Mouse (Mus musculus): ENCODE data around the gene Kcnd3.
A peak's percentile ranks its signal among the peaks of the same experiment; 100 is the strongest.

Gene Kcnd3

GRCm38 (mm10) chr3:105704031-105705008 lies 252.2 kb downstream of the Kcnd3 start, which contains the start of gene Inka2:
TSS of gene Inka2 (plus strand) at chr3:105704599.
- peak; percentile 87 for DNase-seq

- peak; percentile 91 for DNase-seq
Measured at GRCm38 (mm10) chr3:105705061-105705549, 253.0 kb downstream of the Kcnd3 start.

DNA sequence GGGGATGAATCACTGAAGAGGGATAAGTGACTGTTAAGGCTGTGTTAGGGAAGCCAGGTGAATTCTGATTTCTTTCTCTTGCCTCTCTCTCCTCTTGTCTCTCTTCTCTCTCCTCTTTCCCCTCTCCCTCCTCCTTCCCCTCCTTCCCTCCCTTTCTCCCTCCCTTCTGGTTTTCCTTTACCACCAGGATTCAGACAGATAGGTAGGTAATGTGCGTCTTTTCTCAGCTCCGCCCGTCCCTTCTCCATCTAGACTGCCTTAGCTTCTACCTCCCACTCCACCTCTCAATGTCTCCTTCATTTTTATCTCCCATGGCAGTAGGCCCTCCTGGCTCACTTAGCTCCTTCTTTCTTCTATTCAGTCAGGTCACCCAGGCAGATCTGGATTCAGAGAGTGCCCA lies 253.4 kb downstream of the Kcnd3 start:
- DNase-seq: no peak

DNA sequence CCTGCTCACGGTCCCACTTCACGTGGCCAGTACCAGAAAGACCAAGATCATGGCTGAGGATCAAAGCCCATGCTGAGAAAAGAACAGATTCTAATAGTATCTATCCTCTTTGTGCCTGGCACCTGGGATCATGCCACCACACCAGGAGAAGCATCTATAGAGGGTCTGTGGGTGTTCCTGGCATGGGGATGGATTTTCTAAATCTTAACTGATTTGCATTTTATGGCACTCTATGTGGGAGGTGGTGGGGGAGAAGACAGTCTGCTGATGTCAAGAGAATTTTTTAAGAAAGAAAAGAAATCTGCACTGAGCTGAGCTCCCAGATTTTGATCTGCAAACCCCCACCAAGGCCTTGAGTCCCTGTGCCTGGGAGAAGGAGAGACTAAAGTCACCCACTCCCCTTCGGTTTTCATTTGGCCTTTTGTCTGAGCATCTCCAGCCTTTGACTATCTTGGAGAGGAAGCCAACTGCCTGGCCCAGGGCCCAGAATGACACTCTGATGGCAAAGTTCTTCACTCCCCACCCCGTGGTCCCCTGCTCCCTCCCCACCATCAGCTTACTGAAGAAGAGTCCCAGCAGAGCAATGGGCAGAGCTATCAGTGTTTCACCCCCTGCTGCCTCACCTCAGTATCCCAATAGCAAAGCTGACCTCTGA lies 254.4 kb downstream of the Kcnd3 start:
- DNase-seq: peak; percentile 67

DNA sequence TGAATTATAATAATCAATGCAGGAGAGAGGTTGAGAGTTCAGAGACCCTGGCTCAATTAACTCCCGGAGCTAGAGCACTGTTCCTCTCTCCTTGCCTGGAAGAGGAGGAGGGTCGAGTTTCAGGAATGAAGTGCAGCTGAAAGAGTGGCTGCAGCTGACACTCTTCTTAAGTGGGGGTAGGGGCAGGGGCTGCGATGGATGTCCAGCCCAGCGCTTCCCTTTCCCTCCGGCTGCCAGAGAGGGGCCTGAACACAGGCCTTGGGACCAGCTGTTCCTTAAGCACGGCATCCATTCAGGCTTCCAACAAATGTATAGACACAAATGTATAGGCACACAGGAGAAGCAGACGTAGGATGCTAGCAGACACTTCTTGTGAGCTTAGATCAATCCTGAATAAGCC lies 255.5 kb downstream of the Kcnd3 start:
- no peak for DNase-seq

DNA sequence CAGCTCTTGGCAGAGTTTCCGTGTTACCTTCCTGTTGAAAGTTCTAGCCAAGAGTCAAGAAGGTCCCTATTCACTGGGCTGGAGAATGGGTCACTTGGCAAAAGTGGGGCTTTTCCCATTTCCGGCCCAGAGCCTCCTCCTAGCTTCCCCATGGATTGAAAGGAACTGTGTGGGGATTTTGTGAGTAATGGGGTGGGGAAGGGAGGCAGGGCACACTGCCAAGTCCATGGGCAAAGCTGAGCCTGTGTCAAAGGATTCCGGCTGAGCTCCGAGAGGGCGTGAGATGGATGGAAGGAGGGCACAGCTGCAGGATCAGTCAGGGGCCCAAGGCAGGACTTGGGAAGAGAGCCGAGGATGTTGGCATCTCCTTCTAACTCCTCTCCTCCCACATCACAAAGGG lies 258.1 kb downstream of the Kcnd3 start:
- DNase-seq: peak; percentile 26

GRCm38 (mm10) chr3:105711741-105712140 lies 259.6 kb downstream of the Kcnd3 start:
- no peak for DNase-seq

DNA sequence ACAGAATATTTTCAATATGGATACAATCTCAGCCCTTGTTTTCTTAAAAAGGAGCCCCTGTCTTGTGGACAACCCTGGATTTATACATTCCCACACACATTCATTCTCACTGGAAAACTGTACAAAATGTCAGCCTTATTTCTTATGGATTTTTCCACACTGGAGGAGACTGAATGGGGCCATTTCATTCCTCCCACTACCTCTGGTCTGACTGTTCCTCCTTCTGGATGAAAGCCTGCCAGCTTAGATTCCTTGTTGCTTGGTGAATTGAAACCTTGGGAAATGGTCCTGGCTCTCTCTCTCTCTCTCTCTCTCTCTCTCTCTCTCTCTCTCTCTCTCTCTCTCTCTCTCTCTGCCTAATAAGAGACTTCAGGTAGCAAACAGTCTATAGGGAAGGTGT lies 260.7 kb downstream of the Kcnd3 start:
- DNase-seq: no peak

DNA sequence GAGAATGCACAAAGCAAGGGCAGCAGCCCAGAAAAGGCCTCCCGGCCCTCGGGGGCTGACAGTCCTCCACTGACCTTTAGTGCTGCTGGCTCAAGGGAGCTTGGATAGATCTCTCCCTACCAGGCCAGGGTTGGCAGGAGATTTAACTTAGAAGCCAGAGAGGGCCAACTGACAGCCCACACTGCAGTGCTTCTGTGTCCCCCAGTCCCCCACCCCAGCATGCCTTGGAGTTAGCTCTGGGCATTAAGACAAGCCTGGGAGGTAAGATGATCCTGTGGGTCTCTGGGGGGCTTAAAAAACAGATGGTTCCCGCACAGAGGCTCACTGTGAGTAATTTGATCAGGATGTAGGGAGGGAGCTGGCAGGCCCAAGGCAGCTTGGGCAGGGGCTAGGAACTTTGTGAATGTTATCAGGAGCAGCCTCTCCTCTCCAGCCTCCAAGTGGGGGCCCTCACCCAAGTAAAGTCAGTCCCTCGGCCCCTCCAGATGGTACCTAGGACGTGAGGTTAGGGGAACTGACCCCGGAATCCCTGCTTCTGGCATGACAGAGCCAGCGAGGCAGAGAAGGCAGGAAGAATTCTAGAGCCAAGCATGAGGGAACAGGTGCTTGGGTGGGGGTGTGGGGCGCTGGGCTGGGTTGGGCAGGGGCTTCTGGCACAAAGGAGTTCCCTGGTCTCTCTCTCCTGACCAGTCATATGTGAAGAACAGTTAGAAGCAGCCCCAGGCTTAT lies 262.1 kb downstream of the Kcnd3 start:
- DNase-seq: no peak

DNA sequence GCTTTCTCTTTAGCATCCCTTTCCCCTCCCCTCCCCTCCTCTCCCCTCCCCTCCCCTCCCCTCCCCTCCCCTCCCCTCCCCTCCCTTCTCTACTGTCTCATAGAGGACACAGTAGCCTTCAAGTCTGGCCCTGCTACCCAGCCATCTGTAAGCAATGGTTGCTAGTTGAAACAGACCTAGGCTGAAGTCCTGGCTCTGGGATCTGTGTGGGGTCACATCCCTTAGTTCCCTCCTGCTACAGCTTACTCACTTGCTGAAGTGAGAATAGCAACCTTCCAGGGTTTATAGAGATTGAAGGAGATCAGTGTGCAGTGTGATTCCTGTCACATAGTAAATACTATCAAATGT lies 262.7 kb downstream of the Kcnd3 start:
- DNase-seq: no peak

DNA sequence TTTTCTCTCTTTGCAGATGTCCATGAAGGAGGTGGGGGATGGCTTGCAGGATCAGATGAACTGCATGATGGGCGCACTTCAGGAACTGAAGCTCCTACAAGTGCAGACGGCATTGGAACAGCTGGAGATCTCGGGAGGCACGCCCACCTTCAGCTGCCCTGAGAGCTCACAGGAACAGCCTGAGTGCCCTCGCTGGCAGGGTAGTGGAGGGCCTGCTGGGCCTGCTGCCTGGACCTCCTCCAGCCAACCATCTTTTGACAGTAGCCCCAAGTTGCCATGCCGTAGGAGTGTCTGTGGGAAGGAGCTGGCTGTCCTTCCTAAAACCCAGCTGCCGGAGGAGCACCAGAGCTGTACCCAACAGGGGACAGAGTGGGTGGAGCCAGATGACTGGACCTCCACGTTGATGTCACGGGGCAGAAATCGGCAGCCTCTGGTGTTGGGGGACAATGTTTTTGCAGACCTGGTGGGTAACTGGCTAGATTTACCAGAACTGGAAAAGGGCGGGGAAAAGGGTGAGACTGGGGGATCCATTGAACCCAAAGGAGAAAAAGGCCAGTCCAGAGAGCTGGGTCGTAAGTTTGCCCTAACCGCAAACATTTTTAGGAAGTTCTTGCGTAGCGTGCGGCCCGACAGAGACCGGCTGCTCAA lies 264.3 kb downstream of the Kcnd3 start:
- DNase-seq: peak; percentile 40

DNA sequence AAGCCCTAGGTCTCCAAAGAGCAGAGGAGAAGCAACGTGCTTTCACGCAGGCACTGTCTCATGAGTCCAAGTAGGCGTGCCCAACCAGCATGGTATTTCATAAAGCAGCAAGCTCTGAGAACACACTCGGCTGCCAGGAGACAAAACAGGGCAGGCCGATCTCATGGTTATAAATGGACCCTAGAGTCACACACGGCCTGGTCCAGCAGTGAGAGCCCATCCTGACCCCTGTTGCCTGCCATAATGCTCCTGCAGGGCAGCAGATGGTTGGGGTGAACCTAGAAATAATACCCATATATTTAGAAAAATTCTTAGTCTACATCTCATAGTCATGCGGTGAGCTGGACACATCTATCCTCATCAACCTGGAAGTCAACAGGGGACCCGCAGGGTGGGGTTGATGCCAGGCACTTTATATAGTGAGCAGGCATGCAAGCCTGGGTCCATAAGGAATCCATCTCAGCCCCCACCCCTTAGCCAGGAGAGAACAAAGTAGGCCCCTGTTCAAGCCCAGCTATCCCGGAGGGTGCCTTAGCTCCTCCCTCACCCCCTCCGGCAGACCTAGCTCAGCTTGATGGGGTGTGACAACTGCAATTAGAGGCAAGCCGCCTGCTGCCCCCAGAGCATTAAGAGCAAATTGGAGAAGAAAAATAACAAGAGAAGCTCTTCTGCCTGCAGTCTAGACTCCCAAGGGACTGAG lies 265.9 kb downstream of the Kcnd3 start:
- DNase-seq: peak; percentile 20

DNA sequence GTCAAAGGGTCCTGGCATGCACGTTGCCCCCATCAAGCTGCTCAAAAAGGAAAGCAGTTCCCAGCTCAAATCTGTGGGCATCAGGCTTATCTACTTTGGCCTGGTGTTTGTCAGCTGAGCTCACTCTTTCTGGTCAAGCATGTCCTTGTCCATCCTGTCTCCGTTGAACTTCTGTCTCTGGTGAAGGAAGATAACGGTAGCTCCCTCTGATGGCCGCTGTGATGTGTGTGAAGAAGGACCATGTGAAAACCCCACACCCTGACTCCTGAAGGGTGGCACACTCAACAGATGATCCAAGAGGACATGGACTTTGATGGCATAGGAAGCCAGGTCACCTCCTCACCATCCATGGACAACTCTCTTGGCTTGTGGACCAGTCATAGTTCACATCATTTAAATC lies 266.6 kb downstream of the Kcnd3 start:
- DNase-seq: peak; percentile 12

DNA sequence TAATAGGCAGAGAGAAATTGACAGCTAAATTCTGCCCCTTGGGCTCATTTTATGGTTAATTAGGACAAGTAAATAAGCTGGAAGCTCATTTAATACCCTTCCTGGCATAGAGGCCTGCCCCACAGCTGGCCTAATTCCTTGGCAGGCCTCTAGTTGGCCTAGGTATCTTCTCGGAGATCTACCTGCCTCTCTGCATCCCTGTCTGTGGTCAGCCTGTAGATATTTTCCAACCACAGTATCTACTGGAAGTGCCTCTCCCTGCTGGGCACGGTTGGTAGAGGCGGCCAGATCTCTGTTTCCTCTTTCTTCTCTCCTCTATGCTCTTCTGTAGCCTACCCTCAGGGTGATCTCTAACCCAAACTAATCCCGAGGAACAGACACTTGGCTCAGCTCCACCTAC lies 267.8 kb downstream of the Kcnd3 start:
- DNase-seq: peak; percentile 11

DNA sequence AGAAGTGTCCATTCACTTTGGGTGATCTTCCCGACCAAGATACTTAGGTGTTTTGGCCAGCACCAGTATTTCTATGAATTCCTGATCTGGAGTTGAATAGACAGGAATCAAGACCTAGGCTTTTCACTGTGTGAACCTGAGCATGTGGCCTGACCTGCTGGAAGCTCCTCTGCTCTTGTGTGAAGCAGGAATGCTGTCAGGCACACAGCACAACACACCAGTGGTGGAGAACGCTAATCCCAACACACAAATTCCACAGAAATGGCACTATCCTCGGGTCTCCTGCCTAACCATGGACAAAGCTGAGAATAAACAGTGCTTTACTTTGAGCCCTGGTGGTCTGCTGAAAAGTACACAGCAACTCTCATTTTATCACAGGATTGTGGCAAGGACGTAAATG lies 268.4 kb downstream of the Kcnd3 start:
- peak; percentile 9 for DNase-seq

DNA sequence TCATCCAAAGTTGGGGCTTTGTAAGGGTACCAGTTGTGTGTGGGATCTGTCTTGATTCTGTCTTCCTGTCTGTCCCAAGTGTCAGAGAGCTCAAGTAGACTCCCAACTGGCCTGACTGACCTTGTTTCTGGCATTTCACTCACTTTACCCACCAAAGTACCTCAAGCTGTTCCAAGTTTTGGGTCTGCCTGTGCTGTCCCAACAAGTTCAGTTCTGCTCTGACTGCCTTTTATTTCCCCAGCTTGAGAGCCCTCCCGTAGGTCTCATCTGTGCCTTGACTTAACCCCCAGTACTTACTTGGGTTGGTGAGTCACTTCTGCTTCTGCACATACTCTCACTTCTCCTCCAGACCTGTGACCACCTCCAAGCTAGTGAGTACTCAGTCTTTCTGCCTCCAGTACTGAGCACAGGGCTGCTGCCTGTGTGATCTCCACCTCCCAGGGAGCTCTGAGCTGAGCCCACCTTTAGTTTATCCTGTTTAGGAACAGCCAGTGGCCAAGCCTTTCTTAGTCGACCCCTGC lies 269.6 kb downstream of the Kcnd3 start:
- no peak for DNase-seq

GRCm38 (mm10) chr3:105722510-105722909 lies 270.4 kb downstream of the Kcnd3 start:
- DNase-seq: no peak

All from right cerebral cortex, postnatal 25 days (tissue).